In genomic region chr8:72458457-72458856, GRCm38 (mm10) we compare ENCODE assay signal across 15 mouse cellular contexts. TPM values are rescaled to one million over a fixed set of nuclear protein-coding genes. Genes with fewer than 3 reads are reported as not detected.
A peak's percentile ranks its signal among the peaks of the same experiment; 100 is the strongest.
DNase-seq lines count a peak whose midpoint lies in the region; TF ChIP-seq lines count a peak whose summit lies in the region.
"Had no signal": no experiment of that assay in that cellular context is flagged by ENCODE, and none has a peak within 500 bp of the region (broad histone marks: within the 10 kb centered on the region; RNA-seq: fewer than 3 reads in every experiment).

No protein-coding gene starts in this region.

- H3ac ChIP-seq in myocyte (ENCODE audit: control insufficient read depth, insufficient read length): no peak overlapping the region

- H3K36me3 ChIP-seq in myocyte (ENCODE audit: control insufficient read depth, insufficient read depth): peaks cover 4% of the 10 kb centered on the region

- no peaks in the 10 kb centered on the region for H3K79me2 ChIP-seq in myocyte (ENCODE audit: control insufficient read depth, insufficient read depth)

- no peak overlapping the region for H3K4me3 ChIP-seq in myocyte

- no peak for TF ChIP-seq POLR2A in myocyte (IDR thresholded peaks at IDR 0.05; ENCODE audit: insufficient read length, low read depth)

- H3K4me2 ChIP-seq in myocyte (ENCODE audit: low read depth): no peak overlapping the region

- no peaks in the 10 kb centered on the region for H3K27me3 ChIP-seq in myocyte (ENCODE audit: control insufficient read depth, insufficient read depth, insufficient read length)
- H3K27me3 ChIP-seq: CH12.LX, Patski had no signal

- no peak for DNase-seq in kidney, adult 8-10 months
- DNase-seq: adrenal gland, adult 2 months; adrenal gland, adult 8-10 months; adrenal gland, postnatal 10 days; adrenal gland, postnatal 14 days; adrenal gland, postnatal 25 days; adrenal gland, postnatal 36 days; B cell, adult 2 months; cerebellum, adult 11 months; cerebellum, adult 11-12 months; cerebellum, adult 18-20 months; cerebellum, adult 2 months had no signal

TF ChIP-seq in myocyte, 11 proteins besides CTCF, POLR2A, EP300 and RAD21:
- TF ChIP-seq TCF3 (IDR thresholded peaks at IDR 0.05; ENCODE audit: insufficient read length, low read depth): no peak
- no peak for TF ChIP-seq USF1 (IDR thresholded peaks at IDR 0.05; ENCODE audit: low read depth)
- peak in 1 of 3 experiments; percentile 36 for TF ChIP-seq MYOG (IDR thresholded peaks at IDR 0.05; ENCODE audit: control insufficient read depth in 1 of 3, insufficient read depth in 1 of 3, insufficient read length in 2 of 3, low read depth in 2 of 3)
- peak; percentile 51 for TF ChIP-seq POLR2AphosphoS2 (IDR thresholded peaks at IDR 0.05; ENCODE audit: insufficient read length, low read depth)
- no peak for TF ChIP-seq REST (IDR thresholded peaks at IDR 0.05; ENCODE audit: insufficient read depth, insufficient read length)
- TF ChIP-seq SRF (IDR thresholded peaks at IDR 0.05; ENCODE audit: control insufficient read depth, insufficient read length, low read depth): no peak
- no peak for TF ChIP-seq MYOD1 (IDR thresholded peaks at IDR 0.05; ENCODE audit: control insufficient read depth in 1 of 3, insufficient read length in 2 of 3, low read depth in 2 of 3)
- no peak for TF ChIP-seq E2F4 (IDR thresholded peaks at IDR 0.05; ENCODE audit: insufficient read depth)
TF ChIP-seq in myocyte: peak in this region for 2.

RNA-seq across cellular contexts. Expression of gene 1700030K09Rik, which starts 14.8 kb away (rescaled TPM):
- polyA plus RNA-seq in myocyte (2012; fragmentation: generic; extraction: Trizol): 7.3 TPM

RNA-seq across cellular contexts. Expression of gene Calr3, which starts 14.8 kb away (rescaled TPM):
- polyA plus RNA-seq in myocyte (2012; fragmentation: generic; extraction: Trizol): 0.38 TPM

RNA-seq across cellular contexts. Expression of gene Cherp, which starts 16.6 kb away (rescaled TPM):
- 39.9 TPM for polyA plus RNA-seq in myocyte (2012; fragmentation: generic; extraction: Trizol)

RNA-seq across cellular contexts. Expression of gene Slc35e1, which starts 34.0 kb away (rescaled TPM):
- polyA plus RNA-seq in myocyte (2012; fragmentation: generic; extraction: Trizol): 25.9 TPM

RNA-seq across cellular contexts. Expression of gene Eps15l1, which starts 37.2 kb away (rescaled TPM):
- 22.8 TPM for polyA plus RNA-seq in myocyte (2012; fragmentation: generic; extraction: Trizol)
